Mouse (Mus musculus) activated CD4-positive, CD25-positive, alpha-beta regulatory T cell (primary cell): Measurements from ENCODE around the gene Ptprq. TPM values are rescaled to one million over a fixed set of nuclear protein-coding genes. Genes with fewer than 3 reads are reported as not detected.

Experiments
- polyA plus RNA-seq, 2 experiments: library from polyadenylated mRNA; unstranded; fragments of 100-300 nt; shearing (Covaris generic); gene quantifications; one replicate each; pipeline ENCODE4 v1.2.1; 2017

Ptprq gene
- polyA plus RNA-seq: under 1 TPM in 1 of 2 experiments, not detected in 1; 0.06 TPM

DNA sequence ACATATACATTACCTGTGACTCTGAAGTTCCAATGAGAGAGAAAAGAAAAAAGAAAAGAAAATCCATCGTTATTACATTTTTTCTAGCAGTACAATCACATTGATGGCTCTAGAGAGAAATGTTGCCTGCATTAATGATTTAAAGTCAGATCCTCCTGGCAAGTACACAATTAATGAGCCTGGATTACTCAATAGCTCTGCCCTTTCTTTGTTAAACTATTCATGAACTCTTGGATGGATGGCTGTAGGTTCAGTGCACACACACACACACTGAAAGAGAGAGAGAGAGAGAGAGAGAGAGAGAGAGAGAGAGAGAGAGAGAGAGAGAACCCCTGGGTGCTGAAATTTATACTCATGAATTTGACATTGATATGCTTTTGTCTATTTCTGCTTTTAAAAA lies at the start of gene Ptprq:
Gene Ptprq, minus strand, starts transcription at position 246 of the 400 bp plus-strand sequence.

GRCm38 (mm10) chr10:107494568-107494967 lies 225.3 kb downstream of the Ptprq start, which contains the start of gene Myf6:
TSS of gene Myf6 (minus strand) at chr10:107494737.

GRCm38 (mm10) chr10:107485870-107486269 lies 234.0 kb downstream of the Ptprq start, which contains the start of gene Myf5:
TSS of gene Myf5 (minus strand) at chr10:107486134.

Other genes with a start within 250 kb of the Ptprq start
- not detected for gene Myf5, start 233.9 kb downstream of the Ptprq start, polyA plus RNA-seq
- gene Myf6, start 225.3 kb downstream of the Ptprq start, polyA plus RNA-seq: not detected
- under 1 TPM in 1 of 2 experiments, not detected in 1; 0.04 TPM for gene Otogl, start 192.1 kb upstream of the Ptprq start, polyA plus RNA-seq